Mouse (Mus musculus) erythroblast, embryonic 14.5 days (primary cell): Measurements from ENCODE around the gene Nptxr.

Experiments used
- GATA1 ChIP-seq: IDR thresholded peaks from 2 replicates; pipeline ENCODE4 v1.6.1; 2012; ENCODE audit warnings: low read length, inconsistent platforms, mixed read lengths
- TAL1 ChIP-seq: IDR thresholded peaks from 3 replicates; pipeline ENCODE4 v1.6.1; 2012; ENCODE audit warnings: low read length, inconsistent platforms, mixed read lengths

- TF ChIP-seq TAL1, result no peak
- no peak for TF ChIP-seq GATA1
Observed at GRCm38 (mm10) chr15:79823588-79824280, 19.2 kb upstream of the Nptxr start.
